Mouse (Mus musculus) stomach, embryonic 14.5 days (tissue): Measurements from ENCODE around the gene Prr7. TPM values are rescaled to one million over a fixed set of nuclear protein-coding genes. Genes with fewer than 3 reads are reported as not detected.

Source experiments
- ATAC-seq: fragments of 200-750 bp; cut with Nextera tagmentation; 2 replicates; pipeline ENCODE4 v1.8.0; 2017; ENCODE audit warnings: low read depth, moderate TSS enrichment; ENCODE audit not compliant: insufficient number of reproducible peaks, insufficient read depth, low FRiP score
- H3K27ac ChIP-seq: fragments of 300-500 bp; sonication (generic); 2 replicates; pipeline ENCODE4 v1.5.1; 2014; ENCODE audit warnings: mild to moderate bottlenecking, low read length, moderate library complexity, mixed read lengths
- H3K27me3 ChIP-seq: fragments of 300-500 bp; sonication (generic); 2 replicates; pipeline ENCODE4 v1.6.1; 2014; ENCODE audit warnings: low read length, control low read depth, mixed read lengths; ENCODE audit not compliant: control insufficient read depth, insufficient read depth
- H3K36me3 ChIP-seq: fragments of 300-500 bp; sonication (generic); 2 replicates; pipeline ENCODE4 v1.6.1; 2014; ENCODE audit warnings: mild to moderate bottlenecking, control low read depth, low read length, moderate library complexity, mixed read lengths; ENCODE audit not compliant: control insufficient read depth, insufficient read depth
- H3K4me1 ChIP-seq: fragments of 300-500 bp; sonication (generic); 2 replicates; pipeline ENCODE4 v1.6.1; 2014; ENCODE audit warnings: low read length, control low read depth, mixed read lengths; ENCODE audit not compliant: control insufficient read depth, insufficient read depth
- H3K4me2 ChIP-seq: fragments of 300-500 bp; sonication (generic); replicated peaks from 2 replicates; pipeline ENCODE4 v1.6.1; 2014; ENCODE audit warnings: low read depth, low read length, control low read depth
- H3K4me3 ChIP-seq: fragments of 300-500 bp; sonication (generic); 2 replicates; pipeline ENCODE4 v1.5.1; 2014; ENCODE audit warnings: low read depth, low read length, control low read depth
- H3K9ac ChIP-seq: fragments of 300-500 bp; sonication (generic); replicated peaks from 2 replicates; pipeline ENCODE4 v1.6.1; 2014; ENCODE audit warnings: low read depth, mild to moderate bottlenecking, control low read depth, low read length, moderate library complexity, mixed read lengths
- H3K9me3 ChIP-seq: fragments of 300-500 bp; sonication (generic); 2 replicates; pipeline ENCODE4 v1.6.1; 2016; ENCODE audit warnings: low read depth, low read length, control low read depth; ENCODE audit not compliant: control insufficient read depth
- WGBS: fragments of 180-500 bp; shearing (Covaris S2); extraction: QIAGEN DNeasy Blood & Tissue Kit; methylation state at CpG from one replicate; pipeline ENCODE4 v1.1.7; 2014; 5-methylcytosine and 5-hydroxymethylcytosine counted together
- polyA plus RNA-seq: library from polyadenylated mRNA; unstranded; fragments of >200 nt; fragmentation: Nextera tagmentation; extraction: Ambion mirVana; gene quantifications from 2 replicates; pipeline ENCODE4 v1.2.1, GENCODE M21; 2014

Prr7 gene
- polyA plus RNA-seq, 1 experiment from 2014 or later: 1.4 TPM

- Histone ChIP-seq H3K27me3 (no peaks in the 10 kb centered on the region), H3K9me3 (no peaks in the 10 kb centered on the region), H3K36me3 (peaks cover 45% of the 10 kb centered on the region), H3K4me3 (no peak overlapping the region), H3K4me1 (no peaks in the 10 kb centered on the region; the same call in 1 of the 2 replicates), H3K4me2 (no peak overlapping the region), H3K9ac (no peak overlapping the region), H3K27ac (no peak overlapping the region)
- ATAC-seq: no peak
- WGBS: 49% methylated on average over 11 of the region's 11 CpGs
These were observed 34.8 kb downstream of the Prr7 start for GRCm38 (mm10) chr13:55498906-55499305.

- H3K27ac ChIP-seq: no peak overlapping the region
- WGBS: 66% methylated on average over 10 of the region's 10 CpGs
- no peaks in the 10 kb centered on the region for H3K27me3 ChIP-seq
- no peak overlapping the region for H3K4me2 ChIP-seq
- H3K36me3 ChIP-seq: peaks cover 62% of the 10 kb centered on the region
- no peak overlapping the region for H3K4me3 ChIP-seq
- no peak for ATAC-seq
- H3K4me1 ChIP-seq: no peaks in the 10 kb centered on the region; the same call in 1 of the 2 replicates
- no peaks in the 10 kb centered on the region for H3K9me3 ChIP-seq
- H3K9ac ChIP-seq: no peak overlapping the region
These were observed 36.5 kb downstream of the Prr7 start for GRCm38 (mm10) chr13:55500575-55500974.

- H3K4me1 ChIP-seq: no peaks in the 10 kb centered on the region
- no peaks in the 10 kb centered on the region for H3K27me3 ChIP-seq
- no peak for ATAC-seq
- no peaks in the 10 kb centered on the region for H3K9me3 ChIP-seq
- no peak overlapping the region for H3K4me2 ChIP-seq
- no peak overlapping the region for H3K4me3 ChIP-seq
- H3K9ac ChIP-seq: no peak overlapping the region
- WGBS: 81% methylated on average over 8 of the region's 8 CpGs
- peaks cover 78% of the 10 kb centered on the region for H3K36me3 ChIP-seq
- H3K27ac ChIP-seq: no peak overlapping the region
These were observed 38.3 kb downstream of the Prr7 start for GRCm38 (mm10) chr13:55502405-55502804.

GRCm38 (mm10) chr13:55504390-55504789 is 40.3 kb downstream of the Prr7 start:
- no peak for ATAC-seq
- H3K36me3 ChIP-seq: peaks cover 79% of the 10 kb centered on the region
- no peaks in the 10 kb centered on the region for H3K9me3 ChIP-seq
- no peak overlapping the region for H3K4me3 ChIP-seq
- no peak overlapping the region for H3K4me2 ChIP-seq
- WGBS: 82% methylated on average over 5 of the region's 5 CpGs
- no peaks in the 10 kb centered on the region for H3K4me1 ChIP-seq
- no peak overlapping the region for H3K27ac ChIP-seq
- no peaks in the 10 kb centered on the region for H3K27me3 ChIP-seq
- no peak overlapping the region for H3K9ac ChIP-seq

- Histone ChIP-seq H3K27ac (no peak overlapping the region), H3K27me3 (no peaks in the 10 kb centered on the region), H3K4me1 (peaks cover 11% of the 10 kb centered on the region), H3K4me3 (no peak overlapping the region), H3K9me3 (no peaks in the 10 kb centered on the region), H3K9ac (no peak overlapping the region), H3K4me2 (no peak overlapping the region), H3K36me3 (peaks cover 79% of the 10 kb centered on the region)
- ATAC-seq: no peak
- 91% methylated on average over 9 of the region's 9 CpGs for WGBS
These were observed 41.7 kb downstream of the Prr7 start for GRCm38 (mm10) chr13:55505810-55506209.

GRCm38 (mm10) chr13:55506697-55507096 is 42.6 kb downstream of the Prr7 start:
- 94% methylated on average over 10 of the region's 10 CpGs for WGBS
- H3K4me1 ChIP-seq: peaks cover 20% of the 10 kb centered on the region
- no peaks in the 10 kb centered on the region for H3K9me3 ChIP-seq
- ATAC-seq: no peak
- H3K27me3 ChIP-seq: no peaks in the 10 kb centered on the region
- H3K27ac ChIP-seq: no peak overlapping the region
- no peak overlapping the region for H3K4me3 ChIP-seq
- peaks cover 77% of the 10 kb centered on the region for H3K36me3 ChIP-seq
- H3K4me2 ChIP-seq: no peak overlapping the region
- no peak overlapping the region for H3K9ac ChIP-seq

GRCm38 (mm10) chr13:55507877-55508276 is 43.8 kb downstream of the Prr7 start:
- no peak overlapping the region for H3K4me3 ChIP-seq
- H3K27ac ChIP-seq: no peak overlapping the region
- H3K27me3 ChIP-seq: no peaks in the 10 kb centered on the region
- H3K4me1 ChIP-seq: peaks cover 27% of the 10 kb centered on the region
- H3K4me2 ChIP-seq: no peak overlapping the region
- no peaks in the 10 kb centered on the region for H3K9me3 ChIP-seq
- no peak for ATAC-seq
- H3K36me3 ChIP-seq: peaks cover 67% of the 10 kb centered on the region
- WGBS: 62% methylated on average over 11 of the region's 11 CpGs
- no peak overlapping the region for H3K9ac ChIP-seq

- H3K36me3 ChIP-seq: peaks cover 61% of the 10 kb centered on the region
- no peak overlapping the region for H3K9ac ChIP-seq
- WGBS: 88% methylated on average over 10 of the region's 10 CpGs
- H3K27me3 ChIP-seq: no peaks in the 10 kb centered on the region
- H3K4me1 ChIP-seq: peaks cover 27% of the 10 kb centered on the region
- no peak overlapping the region for H3K4me3 ChIP-seq
- no peak overlapping the region for H3K4me2 ChIP-seq
- no peak overlapping the region for H3K27ac ChIP-seq
- ATAC-seq: no peak
- no peaks in the 10 kb centered on the region for H3K9me3 ChIP-seq
These were observed 44.5 kb downstream of the Prr7 start for GRCm38 (mm10) chr13:55508531-55508930.

GRCm38 (mm10) chr13:55510332-55510667 is 46.2 kb downstream of the Prr7 start:
- no peaks in the 10 kb centered on the region for H3K9me3 ChIP-seq
- H3K36me3 ChIP-seq: peaks cover 45% of the 10 kb centered on the region
- H3K27me3 ChIP-seq: no peaks in the 10 kb centered on the region
- ATAC-seq: no peak
- H3K4me1 ChIP-seq: peaks cover 29% of the 10 kb centered on the region
- 20% methylated on average over 3 of the region's 3 CpGs for WGBS
- no peak overlapping the region for H3K9ac ChIP-seq
- H3K4me2 ChIP-seq: peak overlapping the region; percentile 86
- H3K4me3 ChIP-seq: no peak overlapping the region
- peak overlapping the region; percentile 29; the same call in 1 of the 2 replicates for H3K27ac ChIP-seq
